9 mouse cellular contexts compared by ENCODE assay signal in the genomic region with DNA sequence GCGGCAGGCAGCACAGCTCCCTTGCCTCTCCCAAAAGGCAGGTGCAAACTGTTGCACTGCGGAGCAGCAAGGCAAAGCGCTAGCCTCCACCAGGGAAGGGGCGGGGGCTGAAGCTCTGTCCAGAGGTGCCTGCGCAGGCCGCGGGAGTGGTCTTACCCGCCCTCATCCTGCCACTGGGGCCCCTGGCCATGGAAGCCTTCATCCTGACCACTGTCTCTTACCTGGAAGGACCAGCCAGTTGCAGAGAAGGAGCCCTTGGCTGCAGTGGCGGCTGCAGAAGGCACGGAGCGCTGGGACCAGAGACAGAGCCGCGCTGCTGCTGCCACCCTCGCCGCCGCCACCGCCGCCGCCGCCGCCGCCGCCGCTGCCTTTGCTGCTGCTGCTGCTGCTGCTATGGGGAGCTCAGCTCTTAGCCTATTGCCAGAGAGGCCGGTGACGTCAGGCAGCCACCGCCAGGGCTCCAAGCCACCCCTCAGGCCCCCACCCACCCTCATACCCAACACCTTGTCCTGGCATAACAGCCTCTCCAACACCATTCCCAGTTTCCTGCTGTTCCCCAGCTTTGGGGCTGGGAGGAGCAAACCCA. TPM values are rescaled to one million over a fixed set of nuclear protein-coding genes. Genes with fewer than 3 reads are reported as not detected.
A peak's percentile ranks its signal among the peaks of the same experiment; 100 is the strongest.
DNase-seq lines count a peak whose midpoint lies in the region; ATAC-seq and TF ChIP-seq lines count a peak whose summit lies in the region.
"Had no signal": no experiment of that assay in that cellular context is flagged by ENCODE, and none has a peak within 500 bp of the region (broad histone marks: within the 10 kb centered on the region; RNA-seq: fewer than 3 reads in every experiment).

A gene (minus strand): TSS at position 419 of the 586 bp plus-strand sequence.

- H3K27ac ChIP-seq in embryonic facial prominence, embryonic 13.5 days: no peak within 1 kb of the TSS
- 0 out of 2 replicates have a peak within 1 kb of the TSS, but pooled peaks have one; percentile 12 for H3K27ac ChIP-seq in hindbrain, embryonic 12.5 days
- H3K27ac ChIP-seq in olfactory bulb, adult 2 months (ENCODE audit: insufficient read depth, low read depth, low read length): peak within 1 kb of the TSS; percentile 77; the same call in 1 of the 2 replicates
- H3K27ac ChIP-seq: macrophage had no signal

- intact Hi-C loops in left cerebral cortex, postnatal 4 days (cut with DNase I): loop anchor here (5.0 to 10.0 kb wide), 3 partner anchors 382 to 535 kb away; no protein-coding TSS in a partner anchor

- H3K36me3 ChIP-seq in embryonic facial prominence, embryonic 13.5 days: no peaks in the 10 kb centered on the region
- H3K36me3 ChIP-seq in hindbrain, embryonic 12.5 days: no peaks in the 10 kb centered on the region

- H3K4me1 ChIP-seq in embryonic facial prominence, embryonic 13.5 days: peaks cover 21% of the 10 kb centered on the region
- H3K4me1 ChIP-seq in hindbrain, embryonic 12.5 days: peaks cover 22% of the 10 kb centered on the region
- H3K4me1 ChIP-seq in olfactory bulb, adult 2 months (ENCODE audit: control insufficient read depth, insufficient read depth, low read length): peaks cover 22% of the 10 kb centered on the region

- H3K27me3 ChIP-seq in embryonic facial prominence, embryonic 13.5 days: peaks cover 65% of the 10 kb centered on the region
- peaks cover 36% of the 10 kb centered on the region for H3K27me3 ChIP-seq in hindbrain, embryonic 12.5 days

- no peaks in the 10 kb centered on the region for H3K9me3 ChIP-seq in embryonic facial prominence, embryonic 13.5 days
- no peaks in the 10 kb centered on the region for H3K9me3 ChIP-seq in hindbrain, embryonic 12.5 days (replicated peaks)

- peak; percentile 59 for DNase-seq in layer of hippocampus, adult 11-12 months (ENCODE audit: low spot score)
- no peak for DNase-seq in layer of hippocampus, adult 9-10 months (ENCODE audit: low spot score)
- DNase-seq in left cerebral cortex, postnatal 4 days: peak; percentile 67
- no peak for DNase-seq in spleen, postnatal 4 days (ENCODE audit: low spot score in 2 of 2)
- no peak for DNase-seq in lung, postnatal 14 days

- H3K9ac ChIP-seq in embryonic facial prominence, embryonic 13.5 days: peak within 1 kb of the TSS; percentile 65
- peak within 1 kb of the TSS; percentile 70 for H3K9ac ChIP-seq in hindbrain, embryonic 12.5 days

- peak within 1 kb of the TSS; percentile 53 for H3K4me3 ChIP-seq in embryonic facial prominence, embryonic 13.5 days
- H3K4me3 ChIP-seq in hindbrain, embryonic 12.5 days: peak within 1 kb of the TSS; percentile 57
- H3K4me3 ChIP-seq in olfactory bulb, adult 2 months (ENCODE audit: insufficient read depth, low read depth, low read length): peak within 1 kb of the TSS; percentile 62

- peak within 1 kb of the TSS; percentile 87 for H3K4me2 ChIP-seq in embryonic facial prominence, embryonic 13.5 days
- H3K4me2 ChIP-seq in hindbrain, embryonic 12.5 days (replicated peaks): peak within 1 kb of the TSS; percentile 96

- TF ChIP-seq POLR2A in olfactory bulb, adult 2 months (IDR thresholded peaks at IDR 0.05; ENCODE audit: insufficient read depth, low read depth, low read length): no peak

- TF ChIP-seq CTCF in olfactory bulb, adult 2 months (IDR thresholded peaks at IDR 0.05; ENCODE audit: insufficient read depth, low read depth, low read length): no peak

- 0% methylated on average over 24 of the region's 27 CpGs for WGBS in embryonic facial prominence, embryonic 13.5 days
- WGBS in hindbrain, embryonic 12.5 days: 0% methylated on average over 26 of the region's 27 CpGs
- WGBS in olfactory bulb, adult 2 months: 2% methylated on average over 27 of the region's 27 CpGs

- no peak for ATAC-seq in embryonic facial prominence, embryonic 13.5 days (ENCODE audit: insufficient number of reproducible peaks, insufficient read depth, low FRiP score, low TSS enrichment, low read depth)
- ATAC-seq in hindbrain, embryonic 12.5 days (ENCODE audit: low FRiP score): peak; percentile 87

RNA-seq across cellular contexts. Expression of the gene that starts here (rescaled TPM):
- polyA plus RNA-seq in embryonic facial prominence, embryonic 13.5 days (2015; fragmentation: Nextera tagmentation; extraction: Ambion mirVana): 4.8 and 5.0 TPM in 2 replicates
- 8.8 and 10.5 TPM in 2 replicates for polyA plus RNA-seq in hindbrain, embryonic 12.5 days (2016; fragmentation: Nextera tagmentation; extraction: Ambion mirVana)
- total RNA-seq in left cerebral cortex, postnatal 4 days (2021): 10 to 100 TPM; 73.1 to 78.1 TPM
- polyA plus RNA-seq in olfactory bulb, adult 2 months (2012; ENCODE audit: insufficient read depth, insufficient read length, low replicate concordance, missing spikeins): not detected in 2 replicates
- polyA plus RNA-seq: macrophage had no signal

Comparison
In these comparisons a context has a peak if more than half of its experiments do, and no peak if none do; other contexts are left out.
1. DNase-seq: peak in layer of hippocampus, adult 11-12 months (single experiment) and left cerebral cortex, postnatal 4 days (single experiment); none in layer of hippocampus, adult 9-10 months (single experiment), spleen, postnatal 4 days (0 of 2) and lung, postnatal 14 days (single experiment).
2. Peak in every context shown above with its lines, with median percentiles within 50 percentile points of each other: H3K4me3 ChIP-seq.